Mouse (Mus musculus) neural tube, embryonic 11.5 days (tissue): ENCODE measurements around the gene 4933400A11Rik. TPM values are rescaled to one million over a fixed set of nuclear protein-coding genes. Genes with fewer than 3 reads are reported as not detected.

Experiments used
- polyA plus RNA-seq: library from polyadenylated mRNA; unstranded; fragments of >200 nt; fragmentation: Nextera tagmentation; extraction: Ambion mirVana; gene quantifications from 2 replicates; pipeline ENCODE4 v1.2.1, GENCODE M21; 2014

4933400A11Rik gene
- polyA plus RNA-seq, 1 experiment from 2014 or later = not detected

Other genes with a start within 250 kb of the 4933400A11Rik start
- 9.9 and 12.7 TPM in 2 replicates for gene Mid1, start 94.4 kb downstream of the 4933400A11Rik start, polyA plus RNA-seq
- gene Gm21887, start 230.0 kb upstream of the 4933400A11Rik start, polyA plus RNA-seq = 214 and 267 TPM in 2 replicates